Mouse (Mus musculus) liver, embryonic 14.5 days (tissue): ENCODE measurements around the gene Mapre3.

Experiments used
- CTCF ChIP-seq: IDR thresholded peaks from 2 replicates; pipeline ENCODE4 v1.5.1; 2016; ENCODE audit warnings: antibody characterized with exemption, low read depth, control low read depth
- EP300 ChIP-seq: IDR thresholded peaks from 2 replicates; pipeline ENCODE4 v1.6.1; 2016; ENCODE audit warnings: antibody characterized with exemption, low read depth

- no peak for TF ChIP-seq EP300
- peak; percentile 44 for TF ChIP-seq CTCF
These were observed 49.4 kb downstream of the Mapre3 start for GRCm38 (mm10) chr5:30863852-30864251.
